Mouse (Mus musculus) MEL (cell line): ENCODE data around the gene Rnd1. TPM values are rescaled to one million over a fixed set of nuclear protein-coding genes. Genes with fewer than 3 reads are reported as not detected.
A peak's percentile ranks its signal among the peaks of the same experiment; 100 is the strongest.

Source experiments
- DNase-seq: peaks from one replicate; pipeline ENCODE4 v3.0.0; 2011; ENCODE audit warnings: low read depth, low spot score
- H3K27ac ChIP-seq: 2 replicates; pipeline ENCODE4 v1.5.1; 2012; ENCODE audit warnings: low read depth, mild to moderate bottlenecking, control low read depth, low read length, moderate library complexity; ENCODE audit not compliant: control insufficient read depth
- H3K27me3 ChIP-seq, 2 experiments: fragments of 150-350 bp in 1 of 2; sonication (generic) in 1 of 2; 2 replicates each; pipeline ENCODE4 v1.6.1; 2012; ENCODE audit warnings: low read length in 2 of 2, mild to moderate bottlenecking in 2 of 2, improper control_type of control experiment in 1 of 2, moderate library complexity in 1 of 2; ENCODE audit not compliant: insufficient read depth in 2 of 2, control insufficient read depth in 1 of 2
- H3K36me3 ChIP-seq, 2 experiments: 2 replicates each; pipeline ENCODE4 v1.6.1; 2012 to 2014; ENCODE audit warnings: low read length in 2 of 2, improper control_type of control experiment in 1 of 2, inconsistent platforms in 1 of 2, mild to moderate bottlenecking in 1 of 2; ENCODE audit not compliant: insufficient read depth in 2 of 2, control insufficient read depth in 1 of 2
- H3K4me1 ChIP-seq, 2 experiments: fragments of 150-350 bp in 1 of 2; sonication (generic) in 1 of 2; 2 replicates each; pipeline ENCODE4 v1.6.1; 2012; ENCODE audit warnings: low read length in 2 of 2, improper control_type of control experiment in 1 of 2, mild to moderate bottlenecking in 1 of 2; ENCODE audit not compliant: insufficient read depth in 2 of 2, control insufficient read depth in 1 of 2
- H3K4me3 ChIP-seq, 2 experiments: fragments of 150-350 bp in 1 of 2; sonication (generic) in 1 of 2; 2 replicates each; pipeline ENCODE4 v1.5.1; 2012; ENCODE audit warnings: low read depth in 2 of 2, low read length in 2 of 2, mild to moderate bottlenecking in 2 of 2, moderate library complexity in 2 of 2, control low read depth in 1 of 2, improper control_type of control experiment in 1 of 2; ENCODE audit not compliant: control insufficient read depth in 1 of 2, insufficient read depth in 1 of 2
- H3K79me2 ChIP-seq: 2 replicates; pipeline ENCODE4 v1.6.1; 2012; ENCODE audit warnings: mild to moderate bottlenecking, low read length, moderate library complexity; ENCODE audit not compliant: control insufficient read depth, poor library complexity, insufficient read depth
- H3K9ac ChIP-seq: 2 replicates; pipeline ENCODE4 v1.6.1; 2012; ENCODE audit warnings: low read depth, mild to moderate bottlenecking, control low read depth, low read length, moderate library complexity; ENCODE audit not compliant: control insufficient read depth, poor library complexity, severe bottlenecking
- H3K9me3 ChIP-seq: fragments of 150-350 bp; sonication (generic); replicated peaks from 2 replicates; pipeline ENCODE4 v1.6.1; 2012; ENCODE audit warnings: mild to moderate bottlenecking, low read length, improper control_type of control experiment, moderate library complexity; ENCODE audit not compliant: insufficient read depth
- BHLHE40 ChIP-seq: IDR thresholded peaks from 2 replicates; pipeline ENCODE4 v1.6.1; 2012; ENCODE audit warnings: low read depth, mild to moderate bottlenecking, inconsistent platforms, low read length, improper control_type of control experiment, borderline replicate concordance
- CHD2 ChIP-seq: IDR thresholded peaks from 2 replicates; pipeline ENCODE4 v1.6.1; 2011; ENCODE audit warnings: low read length, improper control_type of control experiment
- CTCF ChIP-seq, 3 experiments: IDR thresholded peaks in 2 of 3; conservative IDR thresholded peaks in 1 of 3; 2 replicates each; pipeline ENCODE4 v1.5.1; 2011 to 2012; ENCODE audit warnings: low read length in 3 of 3, low read depth in 2 of 3, mild to moderate bottlenecking in 2 of 3, improper control_type of control experiment in 1 of 3, inconsistent platforms in 1 of 3, mixed read lengths in 1 of 3, moderate library complexity in 1 of 3; ENCODE audit not compliant: control insufficient read depth in 1 of 3, insufficient read depth in 1 of 3, poor library complexity in 1 of 3, severe bottlenecking in 1 of 3
- ETS1 ChIP-seq: IDR thresholded peaks from 2 replicates; pipeline ENCODE4 v1.6.1; 2012; ENCODE audit warnings: low read depth, mild to moderate bottlenecking, inconsistent platforms, low read length, improper control_type of control experiment, moderate library complexity
- GABPA ChIP-seq: IDR thresholded peaks from 2 replicates; pipeline ENCODE4 v1.6.1; 2012; ENCODE audit warnings: low read depth, mild to moderate bottlenecking, inconsistent platforms, low read length, improper control_type of control experiment, moderate library complexity
- GATA1 ChIP-seq: IDR thresholded peaks from 2 replicates; pipeline ENCODE4 v1.6.1; 2011; ENCODE audit warnings: low read depth, low read length, improper control_type of control experiment
- HCFC1 ChIP-seq: IDR thresholded peaks from 2 replicates; pipeline ENCODE4 v1.6.1; 2012; ENCODE audit warnings: low read depth, mild to moderate bottlenecking, inconsistent platforms, low read length, improper control_type of control experiment, moderate library complexity
- JUND ChIP-seq: IDR thresholded peaks from 2 replicates; pipeline ENCODE4 v1.6.1; 2011; ENCODE audit warnings: low read depth, mild to moderate bottlenecking, improper control_type of control experiment, low read length
- MAFK ChIP-seq: IDR thresholded peaks from 2 replicates; pipeline ENCODE4 v1.6.1; 2011; ENCODE audit warnings: low read depth, mild to moderate bottlenecking, low read length, improper control_type of control experiment, borderline replicate concordance
- MAZ ChIP-seq: IDR thresholded peaks from 2 replicates; pipeline ENCODE4 v1.6.1; 2012; ENCODE audit warnings: low read depth, mild to moderate bottlenecking, inconsistent platforms, low read length, improper control_type of control experiment
- MEF2A ChIP-seq: IDR thresholded peaks from 2 replicates; pipeline ENCODE4 v1.6.1; 2014; ENCODE audit warnings: low read depth, mild to moderate bottlenecking, inconsistent platforms, low read length, improper control_type of control experiment; ENCODE audit not compliant: poor library complexity, insufficient replicate concordance, severe bottlenecking; ENCODE audit errors: extremely low read depth
- MXI1 ChIP-seq: IDR thresholded peaks from 2 replicates; pipeline ENCODE4 v1.6.1; 2011; ENCODE audit warnings: mild to moderate bottlenecking, low read depth, low read length, improper control_type of control experiment
- MYB ChIP-seq: IDR thresholded peaks from 2 replicates; pipeline ENCODE4 v1.6.1; 2011; ENCODE audit warnings: mild to moderate bottlenecking, low read depth, low read length, improper control_type of control experiment
- NRF1 ChIP-seq: IDR thresholded peaks from 2 replicates; pipeline ENCODE4 v1.6.1; 2014; ENCODE audit warnings: low read depth, mild to moderate bottlenecking, inconsistent platforms, low read length, improper control_type of control experiment, moderate library complexity; ENCODE audit not compliant: poor library complexity, insufficient read depth, severe bottlenecking
- POLR2A ChIP-seq, 2 experiments: IDR thresholded peaks; 2 replicates each; pipeline ENCODE4 v1.6.1; 2011 to 2012; ENCODE audit warnings: low read length in 2 of 2, mild to moderate bottlenecking in 2 of 2, control low read depth in 1 of 2, improper control_type of control experiment in 1 of 2, low read depth in 1 of 2, moderate library complexity in 1 of 2; ENCODE audit not compliant: control insufficient read depth in 1 of 2, insufficient read depth in 1 of 2, poor library complexity in 1 of 2
- POLR2AphosphoS2 ChIP-seq: IDR thresholded peaks from 2 replicates; pipeline ENCODE4 v1.6.1; 2011; ENCODE audit warnings: low read length, improper control_type of control experiment
- POLR2AphosphoS5 ChIP-seq: IDR thresholded peaks from 2 replicates; pipeline ENCODE4 v1.6.1; 2012; ENCODE audit warnings: low read depth, borderline replicate concordance, mild to moderate bottlenecking, inconsistent platforms, low read length, moderate library complexity, mixed read lengths
- RAD21 ChIP-seq: IDR thresholded peaks from 2 replicates; pipeline ENCODE4 v1.6.1; 2011; ENCODE audit warnings: mild to moderate bottlenecking, low read depth, low read length, improper control_type of control experiment
- RCOR1 ChIP-seq: IDR thresholded peaks from 2 replicates; pipeline ENCODE4 v1.6.1; 2012; ENCODE audit warnings: low read depth, mild to moderate bottlenecking, inconsistent platforms, low read length, improper control_type of control experiment
- SIN3A ChIP-seq: IDR thresholded peaks from 2 replicates; pipeline ENCODE4 v1.6.1; 2012; ENCODE audit warnings: low read length, improper control_type of control experiment, inconsistent platforms
- SMC3 ChIP-seq: IDR thresholded peaks from 2 replicates; pipeline ENCODE4 v1.6.1; 2011; ENCODE audit warnings: low read depth, low read length, improper control_type of control experiment
- TAL1 ChIP-seq: IDR thresholded peaks from 2 replicates; pipeline ENCODE4 v1.6.1; 2012; ENCODE audit warnings: mild to moderate bottlenecking, inconsistent platforms, low read length, moderate library complexity, mixed read lengths
- TCF12 ChIP-seq: IDR thresholded peaks from 2 replicates; pipeline ENCODE4 v1.6.1; 2014; ENCODE audit warnings: low read depth, mild to moderate bottlenecking, inconsistent platforms, low read length, improper control_type of control experiment, moderate library complexity
- UBTF ChIP-seq: IDR thresholded peaks from 2 replicates; pipeline ENCODE4 v1.6.1; 2012; ENCODE audit warnings: low read depth, mild to moderate bottlenecking, inconsistent platforms, low read length, improper control_type of control experiment, moderate library complexity, borderline replicate concordance; ENCODE audit not compliant: insufficient read depth
- USF1 ChIP-seq: IDR thresholded peaks from 2 replicates; pipeline ENCODE4 v1.6.1; 2014; ENCODE audit warnings: low read depth, mild to moderate bottlenecking, inconsistent platforms, low read length, improper control_type of control experiment, moderate library complexity
- USF2 ChIP-seq, 2 experiments: IDR thresholded peaks; 2 replicates each; pipeline ENCODE4 v1.6.1; 2011 to 2012; ENCODE audit warnings: improper control_type of control experiment in 2 of 2, low read length in 2 of 2, borderline replicate concordance in 1 of 2, inconsistent platforms in 1 of 2, low read depth in 1 of 2, mild to moderate bottlenecking in 1 of 2; ENCODE audit not compliant: insufficient read depth in 1 of 2
- ZKSCAN1 ChIP-seq: IDR thresholded peaks from 2 replicates; pipeline ENCODE4 v1.6.1; 2012; ENCODE audit warnings: low read depth, mild to moderate bottlenecking, inconsistent platforms, low read length, improper control_type of control experiment, moderate library complexity
- ZMIZ1 ChIP-seq: IDR thresholded peaks from 2 replicates; pipeline ENCODE4 v1.6.1; 2012; ENCODE audit warnings: low read depth, mild to moderate bottlenecking, inconsistent platforms, low read length, improper control_type of control experiment, moderate library complexity
- ZNF384 ChIP-seq: IDR thresholded peaks from 2 replicates; pipeline ENCODE4 v1.6.1; 2012; ENCODE audit warnings: low read depth, mild to moderate bottlenecking, inconsistent platforms, low read length, improper control_type of control experiment
- polyA plus RNA-seq, 2 experiments: library from polyadenylated mRNA; stranded (reverse) in 1 of 2; unstranded in 1 of 2; fragments of >175 nt in 1 of 2; fragments of >200 nt in 1 of 2; gene quantifications; 2 replicates each; pipeline versions ENCODE4 v1.2.1 to v1.2.4; 2012; ENCODE audit warnings: low replicate concordance in 2 of 2, low read depth in 1 of 2; ENCODE audit not compliant: insufficient read length in 2 of 2, insufficient read depth in 1 of 2, missing spikeins in 1 of 2
- total RNA-seq: library from RNA; depleted of rRNA; stranded (reverse); fragments of 300-350 nt; gene quantifications from 2 replicates; pipeline ENCODE4 v1.2.3, GENCODE M21; 2012

The Rnd1 gene
- total and polyA plus RNA-seq, 3 experiments, result 5.5 to 6.0 TPM; not detected in 1

- Histone ChIP-seq H3K9ac (no peak overlapping the region), H3K27ac (no peak overlapping the region), H3K4me3 (no peak overlapping the region), H3K36me3 (no peaks in the 10 kb centered on the region; a peak in 1 of 4 replicates), H3K4me1 (no peaks in the 10 kb centered on the region; a peak in 2 of 4 replicates), H3K9me3 (no peaks in the 10 kb centered on the region), H3K79me2 (no peaks in the 10 kb centered on the region), H3K27me3 (peaks cover 8 to 29% of the 10 kb centered on the region in 2 experiments)
- no peak for DNase-seq
- TF ChIP-seq UBTF (no peak), MAFK (no peak), USF1 (no peak), MEF2A (no peak), ETS1 (no peak), CHD2 (no peak), TCF12 (no peak), RCOR1 (no peak), JUND (no peak), ZNF384 (no peak), POLR2AphosphoS5 (no peak), ZKSCAN1 (no peak), POLR2A (IDR thresholded peaks at IDR 0.05; ENCODE audit: control insufficient read depth in 1 of 2, insufficient read depth in 1 of 2, low read depth in 1 of 2, low read length in 2 of 2, poor library complexity in 1 of 2) (no peak), USF2 (IDR thresholded peaks at IDR 0.05; ENCODE audit: borderline replicate concordance in 1 of 2, insufficient read depth in 1 of 2, low read depth in 1 of 2, low read length in 2 of 2) (no peak), MAZ (no peak), TAL1 (no peak)
Measured at GRCm38 (mm10) chr15:98704312-98704711, 27.1 kb upstream of the Rnd1 start.

- no peak overlapping the region for H3K9ac ChIP-seq
- DNase-seq, result peak; percentile 91
- TF ChIP-seq POLR2A (IDR thresholded peaks at IDR 0.05; ENCODE audit: control insufficient read depth in 1 of 2, insufficient read depth in 1 of 2, low read depth in 1 of 2, low read length in 2 of 2, poor library complexity in 1 of 2) (no peak), TAL1 (no peak), GABPA (no peak), GATA1 (no peak), USF1 (no peak), MYB (no peak), RAD21 (peak; percentile 83), SIN3A (peak; percentile 50; the same call in 1 of the 2 replicates), ZNF384 (no peak; the same call in none of the 2 replicates), CTCF (IDR thresholded peaks at IDR 0.05 in 2 of 3, conservative IDR thresholded peaks at IDR 0.05 in 1 of 3; ENCODE audit: control insufficient read depth in 1 of 3, insufficient read depth in 1 of 3, low read depth in 2 of 3, low read length in 3 of 3, poor library complexity in 1 of 3, severe bottlenecking in 1 of 3) (peak in 2 of 3 experiments; percentile 79 to 99), USF2 (IDR thresholded peaks at IDR 0.05; ENCODE audit: borderline replicate concordance in 1 of 2, insufficient read depth in 1 of 2, low read depth in 1 of 2, low read length in 2 of 2) (no peak), POLR2AphosphoS2 (no peak), HCFC1 (no peak), SMC3 (peak; percentile 98), MXI1 (peak; percentile 42; the same call in 1 of the 2 replicates), NRF1 (no peak), BHLHE40 (0 out of 2 replicates have a peak, but pooled peaks have one; percentile 21), ZMIZ1 (peak; percentile 35; the same call in 1 of the 2 replicates)
Measured at GRCm38 (mm10) chr15:98699190-98700105, 22.2 kb upstream of the Rnd1 start.

More at GRCm38 (mm10) chr15:98699190-98700105, 22.2 kb upstream of the Rnd1 start:
- peaks cover 8 to 19% of the 10 kb centered on the region in 2 experiments for H3K27me3 ChIP-seq
- H3K27ac ChIP-seq, result no peak overlapping the region
- H3K4me1 ChIP-seq, result no peaks in the 10 kb centered on the region; a peak in 1 of 4 replicates
- no peaks in the 10 kb centered on the region for H3K9me3 ChIP-seq
- H3K36me3 ChIP-seq, result no peaks in the 10 kb centered on the region
- peak overlapping the region in 1 of 2 experiments; percentile 34; a peak in 2 of 4 replicates for H3K4me3 ChIP-seq
- no peaks in the 10 kb centered on the region for H3K79me2 ChIP-seq
